In the genomic region with DNA sequence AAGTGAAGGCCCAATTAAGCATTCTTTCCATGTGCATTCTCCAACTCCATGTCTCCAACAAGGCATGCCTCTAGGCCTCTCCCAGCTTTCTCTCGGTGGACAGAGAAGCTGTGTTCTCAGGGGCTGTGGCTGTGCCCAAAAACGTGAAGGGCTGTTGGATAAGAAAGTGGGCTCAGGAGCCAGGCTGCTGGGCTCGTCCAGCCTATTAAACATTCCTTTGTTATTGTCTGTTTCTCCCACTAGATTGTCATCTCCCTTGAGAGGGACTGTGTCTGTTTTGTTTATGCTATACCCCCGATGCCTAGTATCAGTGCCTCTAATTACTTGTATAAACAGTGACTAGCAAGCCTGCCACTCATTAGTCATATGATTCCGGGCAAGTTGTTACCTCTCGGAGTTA, we compare ENCODE assay signal across 41 mouse cellular contexts. TPM values are rescaled to one million over a fixed set of nuclear protein-coding genes. Genes with fewer than 3 reads are reported as not detected.
A peak's percentile ranks its signal among the peaks of the same experiment; 100 is the strongest.
DNase-seq lines count a peak whose midpoint lies in the region; TF ChIP-seq lines count a peak whose summit lies in the region.
"Had no signal": no experiment of that assay in that cellular context is flagged by ENCODE, and none has a peak within 500 bp of the region (broad histone marks: within the 10 kb centered on the region; RNA-seq: fewer than 3 reads in every experiment).

No protein-coding gene starts in this region.

- DNase-seq in gastrocnemius, adult 2 months = no peak
- no peak for DNase-seq in gastrocnemius, adult 18-20 months (ENCODE audit: low spot score)
- DNase-seq in urinary bladder, postnatal 14 days (ENCODE audit: low spot score) = peak; percentile 10
- DNase-seq in urinary bladder, postnatal 25 days (ENCODE audit: low spot score) = no peak
- no peak for DNase-seq in layer of hippocampus, adult 11-12 months (ENCODE audit: low spot score)
- DNase-seq in spleen, adult 12 weeks (ENCODE audit: low spot score) = no peak
- DNase-seq: adrenal gland, postnatal 10 days; cerebellum, adult 11-12 months; cerebellum, adult 9-11 months; embryo, embryonic 11 days; forebrain, postnatal 0 days; gastrocnemius, postnatal 25 days; heart, adult 18-20 months; heart, postnatal 4 days; kidney, adult 11 months; kidney, postnatal 36 days; layer of hippocampus, postnatal 36 days; lung, adult 2 months; lung, postnatal 10 days; right cerebral cortex, adult 18-20 months; thymus, adult 2 months; thymus, postnatal 36 days had no signal

- intact Hi-C loops in gastrocnemius, adult 2 months (cut with DNase I) = no loop called here

- peaks cover 19% of the 10 kb centered on the region for H3K4me1 ChIP-seq in embryonic fibroblast, embryonic 13.5 days (ENCODE audit: control insufficient read depth, insufficient read depth, low read length)
- H3K4me1 ChIP-seq: forebrain, embryonic 12.5 days; hindbrain, embryonic 13.5 days; midbrain, embryonic 13.5 days; neural tube, embryonic 15.5 days had no signal

- no peak for TF ChIP-seq POLR2A in embryonic fibroblast, embryonic 13.5 days (IDR thresholded peaks at IDR 0.05; ENCODE audit: low read depth, low read length)

- no peak overlapping the region for H3K4me3 ChIP-seq in gastrocnemius, adult 2 months
- no peak overlapping the region for H3K4me3 ChIP-seq in embryonic fibroblast, embryonic 13.5 days (ENCODE audit: insufficient read depth, low read length)
- H3K4me3 ChIP-seq: forebrain, embryonic 12.5 days; heart, embryonic 12.5 days; hindbrain, embryonic 13.5 days; limb, embryonic 10.5 days; limb, embryonic 15.5 days; midbrain, embryonic 13.5 days; neural tube, embryonic 15.5 days had no signal

- no peak for TF ChIP-seq CTCF in gastrocnemius, adult 2 months (IDR thresholded peaks at IDR 0.05)
- no peak for TF ChIP-seq CTCF in embryonic fibroblast, embryonic 13.5 days (IDR thresholded peaks at IDR 0.05; ENCODE audit: borderline replicate concordance, insufficient read depth, low read length)

- peak overlapping the region; percentile 25; the same call in 1 of the 2 replicates for H3K27ac ChIP-seq in gastrocnemius, adult 2 months
- H3K27ac ChIP-seq in embryonic fibroblast, embryonic 13.5 days (ENCODE audit: insufficient read depth, low read length) = peak overlapping the region; percentile 38
- H3K27ac ChIP-seq: forebrain, embryonic 12.5 days; hindbrain, embryonic 13.5 days; limb, embryonic 10.5 days; limb, embryonic 15.5 days; liver, embryonic 14.5 days; macrophage; midbrain, embryonic 13.5 days; neural tube, embryonic 15.5 days had no signal

RNA-seq across cellular contexts. Expression of a gene that starts 4.0 kb away (rescaled TPM):
- not detected for total RNA-seq in gastrocnemius, adult 2 months (2021)
- not detected for total RNA-seq in gastrocnemius, adult 18-20 months (2021)
- 3.5 TPM in 1 of 2 replicates, not detected in the other for polyA plus RNA-seq in embryonic fibroblast, embryonic 13.5 days (2011; ENCODE audit: insufficient read length, low read depth, missing spikeins)
- total RNA-seq: adrenal gland, postnatal 10 days; forebrain, postnatal 0 days; gastrocnemius, postnatal 25 days; heart, adult 18-20 months; heart, postnatal 4 days; layer of hippocampus, adult 8-10 months; layer of hippocampus, postnatal 36 days; left cerebral cortex, postnatal 10 days; megakaryocyte-erythroid progenitor cell, adult 5-6 weeks had no signal
- polyA plus RNA-seq: embryonic facial prominence, embryonic 14.5 days; forebrain, embryonic 12.5 days; forebrain, postnatal 0 days; heart, embryonic 12.5 days; heart, postnatal 0 days; hindbrain, embryonic 13.5 days; inflammation-experienced regulatory T-cells, adult 6 months; kidney, embryonic 16.5 days; limb, embryonic 10.5 days; limb, embryonic 15.5 days; liver, embryonic 14.5 days; lung, adult 2 months; macrophage; midbrain, embryonic 13.5 days; neural tube, embryonic 15.5 days; Patski; spleen, adult 2 months; thymus, adult 2 months had no signal

RNA-seq across cellular contexts. Expression of a gene that starts 5.8 kb away (rescaled TPM):
- 10 to 100 TPM in 1 of 2 experiments, 1 to 10 TPM in 1; 9.5 to 17.4 TPM for total RNA-seq in gastrocnemius, adult 2 months (2021)
- total RNA-seq in gastrocnemius, adult 18-20 months (2021) = 10 to 100 TPM; 10.1 to 17.7 TPM
- polyA plus RNA-seq in embryonic fibroblast, embryonic 13.5 days (2011; ENCODE audit: insufficient read length, low read depth, missing spikeins) = 454 and 1,115 TPM in 2 replicates

RNA-seq across cellular contexts. Expression of a gene that starts 7.7 kb away (rescaled TPM):
- total RNA-seq in gastrocnemius, adult 2 months (2021) = not detected
- total RNA-seq in gastrocnemius, adult 18-20 months (2021) = not detected
- polyA plus RNA-seq in embryonic fibroblast, embryonic 13.5 days (2011; ENCODE audit: insufficient read length, low read depth, missing spikeins) = not detected in 2 replicates
- total RNA-seq: adrenal gland, postnatal 10 days; forebrain, postnatal 0 days; gastrocnemius, postnatal 25 days; heart, adult 18-20 months; heart, postnatal 4 days; layer of hippocampus, adult 8-10 months; layer of hippocampus, postnatal 36 days; left cerebral cortex, postnatal 10 days; megakaryocyte-erythroid progenitor cell, adult 5-6 weeks had no signal
- polyA plus RNA-seq: embryonic facial prominence, embryonic 14.5 days; forebrain, embryonic 12.5 days; forebrain, postnatal 0 days; heart, embryonic 12.5 days; heart, postnatal 0 days; hindbrain, embryonic 13.5 days; kidney, embryonic 16.5 days; limb, embryonic 10.5 days; limb, embryonic 15.5 days; liver, embryonic 14.5 days; lung, adult 2 months; macrophage; midbrain, embryonic 13.5 days; neural tube, embryonic 15.5 days; Patski; spleen, adult 2 months; thymus, adult 2 months had no signal

RNA-seq across cellular contexts. Expression of a gene that starts 10.6 kb away (rescaled TPM):
- 1 to 10 TPM in 1 of 2 experiments, not detected in 1; 2.7 TPM for total RNA-seq in gastrocnemius, adult 2 months (2021)
- total RNA-seq in gastrocnemius, adult 18-20 months (2021) = 1 to 10 TPM in 1 of 2 experiments, not detected in 1; 2.5 TPM
- not detected in 2 replicates for polyA plus RNA-seq in embryonic fibroblast, embryonic 13.5 days (2011; ENCODE audit: insufficient read length, low read depth, missing spikeins)
- total RNA-seq: adrenal gland, postnatal 10 days; forebrain, postnatal 0 days; gastrocnemius, postnatal 25 days; heart, adult 18-20 months; heart, postnatal 4 days; layer of hippocampus, adult 8-10 months; layer of hippocampus, postnatal 36 days; left cerebral cortex, postnatal 10 days; megakaryocyte-erythroid progenitor cell, adult 5-6 weeks had no signal
- polyA plus RNA-seq: forebrain, embryonic 12.5 days; forebrain, postnatal 0 days; heart, embryonic 12.5 days; heart, postnatal 0 days; hindbrain, embryonic 13.5 days; inflammation-experienced regulatory T-cells, adult 6 months; limb, embryonic 10.5 days; limb, embryonic 15.5 days; liver, embryonic 14.5 days; lung, adult 2 months; macrophage; midbrain, embryonic 13.5 days; neural tube, embryonic 15.5 days; Patski; spleen, adult 2 months; thymus, adult 2 months had no signal

RNA-seq across cellular contexts. Expression of a gene that starts 14.9 kb away (rescaled TPM):
- 100 to 1,000 TPM in 1 of 2 experiments, 10 to 100 TPM in 1; 52.2 to 123 TPM for total RNA-seq in gastrocnemius, adult 2 months (2021)
- 100 to 1,000 TPM in 1 of 2 experiments, 10 to 100 TPM in 1; 63.5 to 106 TPM for total RNA-seq in gastrocnemius, adult 18-20 months (2021)
- polyA plus RNA-seq in embryonic fibroblast, embryonic 13.5 days (2011; ENCODE audit: insufficient read length, low read depth, missing spikeins) = 3,458 and 7,173 TPM in 2 replicates
